Mouse (Mus musculus) liver, embryonic 14.5 days (tissue): Measurements from ENCODE around the gene Oas1g.
"Not testable (repeated sequence)": the region's sequence is repeated elsewhere in the genome, so short reads cannot be mapped to it uniquely, and the experiment has no call there.

Source experiments
- CTCF ChIP-seq: IDR thresholded peaks from 2 replicates; pipeline ENCODE4 v1.5.1; 2016; ENCODE audit warnings: antibody characterized with exemption, low read depth, control low read depth
- EP300 ChIP-seq: IDR thresholded peaks from 2 replicates; pipeline ENCODE4 v1.6.1; 2016; ENCODE audit warnings: antibody characterized with exemption, low read depth

DNA sequence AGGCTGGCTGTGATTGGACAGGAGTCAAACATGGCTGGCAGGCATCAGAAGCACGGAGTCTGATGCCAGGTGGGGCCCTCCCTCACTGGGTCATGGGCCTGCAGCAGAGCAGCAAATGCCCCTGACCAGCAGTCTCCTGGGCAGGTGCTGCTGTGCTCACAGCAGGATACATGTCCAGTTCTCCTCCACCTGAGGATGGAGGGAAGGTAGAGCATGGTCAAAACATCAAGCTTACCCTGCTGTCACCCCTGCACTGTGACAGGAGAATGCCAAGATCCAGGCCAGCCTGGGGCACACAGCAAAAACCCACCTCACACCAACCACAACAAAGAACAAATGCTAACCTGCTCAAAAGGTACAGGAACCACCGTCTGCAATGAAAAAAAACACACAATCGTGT, 10.6 kb downstream of the Oas1g start:
- TF ChIP-seq CTCF, EP300: not testable (repeated sequence)
